10 mouse cellular contexts compared by ENCODE assay signal in the genomic region with DNA sequence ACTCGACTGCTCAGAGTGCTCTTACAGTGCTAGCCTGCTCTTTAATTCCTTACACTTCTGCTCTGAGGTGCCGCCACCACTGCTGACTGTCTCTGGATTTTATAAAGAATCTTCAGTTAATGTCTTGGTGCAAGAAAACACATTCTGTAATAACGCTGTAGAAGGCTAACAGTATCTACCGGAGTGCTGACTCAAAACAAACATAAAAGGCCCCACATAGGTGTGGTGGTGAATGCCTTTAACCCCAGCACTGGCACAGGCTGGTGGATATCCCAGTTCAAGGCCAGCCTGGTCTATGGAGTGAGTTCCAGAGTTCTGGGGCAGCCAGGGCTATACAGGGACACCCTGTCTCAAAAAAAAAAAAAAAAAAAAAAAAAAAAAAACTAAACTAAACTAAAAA. TPM values are rescaled to one million over a fixed set of nuclear protein-coding genes. Genes with fewer than 3 reads are reported as not detected.
A peak's percentile ranks its signal among the peaks of the same experiment; 100 is the strongest.
DNase-seq lines count a peak whose midpoint lies in the region; ATAC-seq and TF ChIP-seq lines count a peak whose summit lies in the region.
"Had no signal": no experiment of that assay in that cellular context is flagged by ENCODE, and none has a peak within 500 bp of the region (broad histone marks: within the 10 kb centered on the region; RNA-seq: fewer than 3 reads in every experiment).

No protein-coding gene starts in this region.

- TF ChIP-seq RAD21 in CH12.LX (IDR thresholded peaks at IDR 0.05; ENCODE audit: low read depth, low read length), result no peak

- no peaks in the 10 kb centered on the region for H3K9me3 ChIP-seq in hindbrain, postnatal 0 days (ENCODE audit: low read length)
- no peaks in the 10 kb centered on the region for H3K9me3 ChIP-seq in hindbrain, embryonic 11.5 days (ENCODE audit: control insufficient read depth, low read length)
- H3K9me3 ChIP-seq in CH12.LX (replicated peaks; ENCODE audit: low read length), result no peaks in the 10 kb centered on the region
- no peaks in the 10 kb centered on the region for H3K9me3 ChIP-seq in liver, embryonic 14.5 days (ENCODE audit: control insufficient read depth, low read length)
- H3K9me3 ChIP-seq: midbrain, embryonic 12.5 days had no signal

- TF ChIP-seq EP300 in CH12.LX (IDR thresholded peaks at IDR 0.05; ENCODE audit: low read length), result no peak
- TF ChIP-seq EP300 in liver, embryonic 14.5 days (IDR thresholded peaks at IDR 0.05; ENCODE audit: low read depth), result no peak

- H3K9ac ChIP-seq in hindbrain, postnatal 0 days (replicated peaks; ENCODE audit: low read length), result no peak overlapping the region
- H3K9ac ChIP-seq in hindbrain, embryonic 11.5 days (ENCODE audit: low read depth, low read length), result no peak overlapping the region
- peak overlapping the region; percentile 57; the same call in 1 of the 2 replicates for H3K9ac ChIP-seq in CH12.LX (ENCODE audit: insufficient read depth, low read depth)
- H3K9ac ChIP-seq in liver, embryonic 14.5 days (replicated peaks), result no peak overlapping the region; the same call in 1 of the 2 replicates
- H3K9ac ChIP-seq: midbrain, embryonic 12.5 days had no signal

- no peak for DNase-seq in hindbrain, postnatal 0 days (ENCODE audit: low spot score)
- DNase-seq in hindbrain, embryonic 11.5 days (ENCODE audit: low spot score), result no peak
- no peak for DNase-seq in CH12.LX (ENCODE audit: extremely low read depth)
- DNase-seq in liver, embryonic 14.5 days (ENCODE audit: low read depth in 3 of 3, low spot score in 3 of 3), result no peak
- DNase-seq in thymus, postnatal 10 days (ENCODE audit: low spot score in 2 of 2), result no peak
- DNase-seq in frontal cortex, postnatal 36 days (ENCODE audit: low spot score in 2 of 2), result no peak
- no peak for DNase-seq in left cerebral cortex, postnatal 10 days (ENCODE audit: extremely low spot score in 1 of 2, low spot score in 2 of 2)
- DNase-seq: cerebellum, postnatal 25 days had no signal

- H3K36me3 ChIP-seq in hindbrain, postnatal 0 days (ENCODE audit: insufficient read depth, low read length), result no peaks in the 10 kb centered on the region
- H3K36me3 ChIP-seq in hindbrain, embryonic 11.5 days (ENCODE audit: control insufficient read depth, insufficient read depth, low read length), result no peaks in the 10 kb centered on the region
- H3K36me3 ChIP-seq in CH12.LX (replicated peaks in 1 of 2; ENCODE audit: control insufficient read depth in 1 of 2, insufficient read depth in 1 of 2, low read length in 1 of 2), result peaks cover 0 to 26% of the 10 kb centered on the region in 2 experiments
- no peaks in the 10 kb centered on the region for H3K36me3 ChIP-seq in liver, embryonic 14.5 days (replicated peaks; ENCODE audit: control insufficient read depth, insufficient read depth, low read depth)
- H3K36me3 ChIP-seq: midbrain, embryonic 12.5 days had no signal

- in situ Hi-C loops in CH12.LX (cut with MboI; ENCODE audit: low pct_ligation_motif_present, low pct_unique_long_range_greater_than_20kb, low sequenced_read_pairs), result loop anchor here (10.0 to 25.0 kb wide), 2 partner anchors 51 to 196 kb away; no protein-coding TSS in a partner anchor

- dilution Hi-C loops in CH12.LX (cut with MboI; ENCODE audit: extremely low pct_ligation_motif_present, extremely low pct_unique_long_range_greater_than_20kb, low sequenced_read_pairs), result no loop called here

- H3K79me2 ChIP-seq in CH12.LX (replicated peaks; ENCODE audit: control insufficient read depth, extremely low read depth, insufficient read depth, poor library complexity, severe bottlenecking), result peaks cover 24% of the 10 kb centered on the region

- H3K4me3 ChIP-seq in hindbrain, postnatal 0 days (ENCODE audit: low read length), result no peak overlapping the region
- no peak overlapping the region for H3K4me3 ChIP-seq in hindbrain, embryonic 11.5 days (ENCODE audit: low read depth, low read length)
- H3K4me3 ChIP-seq in CH12.LX (replicated peaks in 1 of 3; ENCODE audit: low read depth in 2 of 3, low read length in 2 of 3, poor library complexity in 1 of 3), result peak overlapping the region in 2 of 3 experiments; percentile 41 to 52
- peak overlapping the region; percentile 63 for H3K4me3 ChIP-seq in bone marrow macrophage, adult 2 months (ENCODE audit: insufficient read depth, low read length)
- H3K4me3 ChIP-seq in liver, embryonic 14.5 days (ENCODE audit: insufficient read depth in 1 of 2, low read depth in 2 of 2, low read length in 2 of 2), result no peak overlapping the region; a peak in 1 of 4 replicates
- H3K4me3 ChIP-seq: midbrain, embryonic 12.5 days had no signal

- peak overlapping the region; percentile 37; the same call in 1 of the 2 replicates for H3K4me2 ChIP-seq in hindbrain, postnatal 0 days (ENCODE audit: low read depth, low read length)
- H3K4me2 ChIP-seq in hindbrain, embryonic 11.5 days (replicated peaks; ENCODE audit: low read depth, low read length), result no peak overlapping the region
- H3K4me2 ChIP-seq in CH12.LX (ENCODE audit: insufficient read depth, low read depth, poor library complexity, severe bottlenecking), result peak overlapping the region; percentile 66
- peak overlapping the region; percentile 66 for H3K4me2 ChIP-seq in liver, embryonic 14.5 days (ENCODE audit: low read depth)
- H3K4me2 ChIP-seq: midbrain, embryonic 12.5 days had no signal

- TF ChIP-seq POLR2A in CH12.LX (IDR thresholded peaks at IDR 0.05; ENCODE audit: low read depth, low read length), result no peak
- no peak for TF ChIP-seq POLR2A in bone marrow macrophage, adult 2 months (IDR thresholded peaks at IDR 0.05; ENCODE audit: borderline replicate concordance, low read depth, low read length)

- no peak for TF ChIP-seq CTCF in hindbrain, postnatal 0 days (IDR thresholded peaks at IDR 0.05; ENCODE audit: low read depth)
- no peak for TF ChIP-seq CTCF in CH12.LX (conservative IDR thresholded peaks at IDR 0.05 in 1 of 2, IDR thresholded peaks at IDR 0.05 in 1 of 2; ENCODE audit: low read depth in 2 of 2, low read length in 2 of 2)
- no peak for TF ChIP-seq CTCF in bone marrow macrophage, adult 2 months (IDR thresholded peaks at IDR 0.05; ENCODE audit: low read depth, low read length)
- TF ChIP-seq CTCF in liver, embryonic 14.5 days (IDR thresholded peaks at IDR 0.05; ENCODE audit: low read depth), result no peak

- no peak for ATAC-seq in hindbrain, postnatal 0 days
- ATAC-seq in hindbrain, embryonic 11.5 days (ENCODE audit: low FRiP score), result no peak
- no peak for ATAC-seq in liver, embryonic 14.5 days (ENCODE audit: insufficient read depth)

- intact Hi-C loops in left cerebral cortex, postnatal 10 days (cut with DNase I), result no loop called here

- no peaks in the 10 kb centered on the region for H3K27me3 ChIP-seq in hindbrain, postnatal 0 days (ENCODE audit: insufficient read depth, low read length)
- no peaks in the 10 kb centered on the region for H3K27me3 ChIP-seq in hindbrain, embryonic 11.5 days (ENCODE audit: control insufficient read depth, insufficient read depth, low read length)
- H3K27me3 ChIP-seq in CH12.LX (replicated peaks), result no peaks in the 10 kb centered on the region
- H3K27me3 ChIP-seq in liver, embryonic 14.5 days (ENCODE audit: control insufficient read depth, insufficient read depth, low read length), result no peaks in the 10 kb centered on the region
- H3K27me3 ChIP-seq: midbrain, embryonic 12.5 days had no signal

- no peak overlapping the region for H3K27ac ChIP-seq in hindbrain, postnatal 0 days
- H3K27ac ChIP-seq in hindbrain, embryonic 11.5 days (ENCODE audit: low read depth, low read length), result no peak overlapping the region
- H3K27ac ChIP-seq in CH12.LX (ENCODE audit: insufficient read depth, low read depth), result peak overlapping the region; percentile 47; the same call in 1 of the 2 replicates
- peak overlapping the region; percentile 78 for H3K27ac ChIP-seq in bone marrow macrophage, adult 2 months (ENCODE audit: insufficient read depth, low read depth, low read length)
- no peak overlapping the region for H3K27ac ChIP-seq in liver, embryonic 14.5 days
- H3K27ac ChIP-seq: midbrain, embryonic 12.5 days had no signal

- H3K4me1 ChIP-seq in hindbrain, postnatal 0 days (ENCODE audit: insufficient read depth, low read length), result peaks cover 7% of the 10 kb centered on the region; the same call in 1 of the 2 replicates
- no peaks in the 10 kb centered on the region for H3K4me1 ChIP-seq in hindbrain, embryonic 11.5 days (replicated peaks; ENCODE audit: control insufficient read depth, insufficient read depth, low read length)
- peaks cover 19 to 49% of the 10 kb centered on the region in 2 experiments for H3K4me1 ChIP-seq in CH12.LX (ENCODE audit: control insufficient read depth in 1 of 2, insufficient read depth in 2 of 2)
- H3K4me1 ChIP-seq in bone marrow macrophage, adult 2 months (ENCODE audit: control insufficient read depth, insufficient read depth, low read length), result peaks cover 16% of the 10 kb centered on the region
- H3K4me1 ChIP-seq in liver, embryonic 14.5 days (replicated peaks; ENCODE audit: control insufficient read depth in 2 of 2, insufficient read depth in 2 of 2, low read length in 1 of 2), result peaks cover 5% of the 10 kb centered on the region in 2 experiments; a peak in 2 of 4 replicates
- H3K4me1 ChIP-seq: midbrain, embryonic 12.5 days had no signal

- 75% methylated on average over 4 of the region's 4 CpGs for WGBS in hindbrain, postnatal 0 days
- 81% methylated on average over 4 of the region's 4 CpGs for WGBS in hindbrain, embryonic 11.5 days
- WGBS in liver, embryonic 14.5 days (ENCODE audit: insufficient replicate concordance), result 58% methylated on average over 4 of the region's 4 CpGs

TF ChIP-seq in CH12.LX, 34 proteins besides CTCF, POLR2A, EP300 and RAD21 (continues in another document):
- no peak for TF ChIP-seq SMC3 (IDR thresholded peaks at IDR 0.05; ENCODE audit: low read depth, low read length)
- TF ChIP-seq ELF1 (IDR thresholded peaks at IDR 0.05; ENCODE audit: low read depth, low read length), result no peak
- peak; percentile 68 for TF ChIP-seq IRF4 (IDR thresholded peaks at IDR 0.05; ENCODE audit: low read depth, low read length)
- peak; percentile 33; the same call in 1 of the 2 replicates for TF ChIP-seq JUND (conservative IDR thresholded peaks at IDR 0.05; ENCODE audit: low read depth, low read length)
- TF ChIP-seq MAFK (IDR thresholded peaks at IDR 0.05; ENCODE audit: insufficient replicate concordance, low read length), result no peak
- TF ChIP-seq CHD1 (IDR thresholded peaks at IDR 0.05; ENCODE audit: low read depth, low read length), result 0 out of 2 replicates have a peak, but pooled peaks have one; percentile 23

RNA-seq across cellular contexts. Expression of a gene that starts 8.1 kb away (rescaled TPM):
- total RNA-seq in hindbrain, postnatal 0 days (2014; rRNA removed), result 15.2 and 16.0 TPM in 2 replicates
- 8.2 and 8.6 TPM in 2 replicates for polyA plus RNA-seq in hindbrain, postnatal 0 days (2015; fragmentation: Nextera tagmentation; extraction: Ambion mirVana)
- polyA plus RNA-seq in hindbrain, embryonic 11.5 days (2014; fragmentation: Nextera tagmentation; extraction: Ambion mirVana), result 1.8 and 2.9 TPM in 2 replicates
- total RNA-seq in CH12.LX (2012; rRNA removed) (12.6 and 14.7 TPM in 2 replicates), CH12.LX (2014; rRNA removed) (16.7 and 17.3 TPM in 2 replicates)
- polyA plus RNA-seq in CH12.LX (2012; ENCODE audit: insufficient read length, low read depth), result 15.7 and 17.8 TPM in 2 replicates
- 6.7 and 8.1 TPM in 2 replicates for polyA plus RNA-seq in bone marrow macrophage, adult 2 months (2012; ENCODE audit: insufficient read depth, insufficient read length, missing spikeins)
- polyA plus RNA-seq in liver, embryonic 14.5 days (2012; rRNA removed), result 0.37 and 0.60 TPM in 2 replicates
- 2.1 and 2.9 TPM in 2 replicates for polyA plus RNA-seq in liver, embryonic 14.5 days (2014; fragmentation: Nextera tagmentation; extraction: Ambion mirVana)
- 10 to 100 TPM; 27.5 to 29.6 TPM for total RNA-seq in left cerebral cortex, postnatal 10 days (2021)

Comparison
In these comparisons a context has a peak if more than half of its experiments do, and no peak if none do; other contexts are left out.
1. H3K27ac ChIP-seq: peak in CH12.LX (single experiment) and bone marrow macrophage, adult 2 months (single experiment); none in hindbrain, postnatal 0 days (single experiment), hindbrain, embryonic 11.5 days (single experiment) and liver, embryonic 14.5 days (single experiment).
2. H3K4me3 ChIP-seq: peak in CH12.LX (2 of 3) and bone marrow macrophage, adult 2 months (single experiment); none in hindbrain, postnatal 0 days (single experiment), hindbrain, embryonic 11.5 days (single experiment) and liver, embryonic 14.5 days (0 of 2).